Mouse (Mus musculus) large intestine, adult 2 months (tissue): ENCODE results near the gene Oxnad1. TPM values are rescaled to one million over a fixed set of nuclear protein-coding genes. Genes with fewer than 3 reads are reported as not detected.

ENCODE experiments used
- DNase-seq: peaks from one replicate; pipeline ENCODE4 v3.0.0-alpha.2; 2012; ENCODE audit warnings: low read depth, low spot score
- WGBS: fragments of 180-500 bp; shearing (Covaris S2); methylation state at CpG from one replicate; pipeline ENCODE4 v1.1.7; 2018; 5-methylcytosine and 5-hydroxymethylcytosine counted together
- polyA plus RNA-seq: library from polyadenylated mRNA; depleted of rRNA; stranded (reverse); fragments of >200 nt; gene quantifications from 2 replicates; pipeline ENCODE4 v1.2.3, GENCODE M21; 2012; rRNA removed

The Oxnad1 gene
- 22.8 and 23.6 TPM in 2 replicates for polyA plus RNA-seq

DNA sequence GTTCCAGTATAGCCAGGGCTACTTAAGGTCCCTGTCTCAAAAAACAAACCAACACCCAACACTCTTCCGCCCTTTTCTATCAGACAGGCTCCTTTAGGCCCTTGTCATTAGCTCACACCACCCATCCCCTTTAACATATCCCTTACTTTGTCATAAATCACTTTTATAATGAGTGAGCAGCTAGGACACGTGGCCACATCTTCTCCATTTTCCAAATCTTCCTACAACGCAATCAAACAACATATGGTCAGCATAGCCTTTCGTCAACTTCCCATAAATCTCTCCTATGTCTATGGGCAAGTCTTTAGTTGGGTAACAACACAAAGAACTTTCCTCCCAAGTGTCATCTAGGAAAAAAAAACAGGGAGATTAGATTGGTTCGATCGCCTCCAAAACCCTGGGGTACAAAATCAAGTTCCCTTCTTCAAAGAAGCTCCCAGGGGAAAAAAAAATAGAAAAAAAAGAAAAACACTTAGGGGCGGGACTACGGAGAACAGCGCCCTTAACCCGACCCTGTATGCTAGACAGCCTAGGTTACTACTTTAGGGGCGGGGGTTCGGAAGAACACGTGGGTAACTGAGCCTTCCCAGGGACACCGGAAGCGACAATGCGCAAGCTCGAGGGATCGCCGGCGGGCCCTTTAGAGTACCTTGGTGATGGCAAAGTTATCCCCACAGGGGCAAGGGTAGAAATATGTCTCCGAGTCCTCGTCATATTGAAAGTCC, at the start of gene Oxnad1:
TSS of gene Oxnad1 (plus strand) at position 614 of the 725 bp plus-strand sequence.
- WGBS, result 1% methylated on average over 22 of the region's 22 CpGs
- peak; percentile 70 for DNase-seq

DNA sequence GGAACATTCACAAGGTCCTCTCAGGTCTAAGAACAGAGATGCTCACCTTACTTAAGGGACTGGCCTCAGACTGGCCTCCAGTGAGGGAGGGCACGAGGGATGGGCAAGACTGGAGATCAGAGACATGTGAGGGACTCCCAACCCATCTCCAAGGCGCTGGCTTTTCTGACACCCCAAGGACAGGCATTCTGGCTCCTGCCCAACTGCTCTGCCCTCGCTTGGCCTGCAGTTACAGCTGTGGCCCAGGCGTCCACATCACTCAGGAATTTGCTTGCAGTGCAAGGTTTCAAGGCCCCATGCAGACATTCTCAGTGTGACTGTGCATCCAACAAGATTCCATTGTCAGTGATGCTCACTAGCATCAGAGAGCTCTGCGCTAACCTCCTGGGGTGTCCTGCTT, 48.7 kb upstream of the Oxnad1 start:
- DNase-seq, result no peak
- 66% methylated on average over 5 of the region's 5 CpGs for WGBS

DNA sequence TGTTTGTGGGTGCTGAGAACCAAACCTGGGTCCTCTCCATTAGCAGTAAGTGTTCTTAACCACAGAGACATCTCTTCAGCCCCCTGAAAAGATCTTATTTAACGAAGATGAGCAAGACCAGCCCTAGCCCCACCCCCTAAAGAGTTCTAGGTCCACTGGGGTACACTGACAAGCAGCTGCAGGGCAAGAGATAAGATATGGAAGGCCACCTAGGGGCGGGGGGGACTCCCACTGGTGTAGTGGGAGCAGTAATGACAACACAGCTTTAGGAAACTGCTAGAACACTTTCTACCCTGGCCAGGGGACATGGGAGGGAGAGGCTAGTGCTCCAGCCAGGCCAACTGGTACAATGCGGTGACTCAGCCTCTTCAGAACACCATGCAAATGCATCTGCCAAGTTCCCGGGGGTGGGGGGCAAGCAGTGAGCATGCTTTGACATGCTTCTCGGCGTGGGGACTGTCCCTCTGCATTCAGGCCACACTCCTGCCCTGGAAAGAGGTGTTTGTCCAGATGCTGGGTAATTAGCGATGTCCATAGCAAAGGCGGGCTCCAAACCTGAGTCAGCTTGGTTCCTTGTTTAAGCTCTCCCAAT, 47.4 kb upstream of the Oxnad1 start:
- WGBS, result 73% methylated on average over 8 of the region's 8 CpGs
- no peak for DNase-seq

DNA sequence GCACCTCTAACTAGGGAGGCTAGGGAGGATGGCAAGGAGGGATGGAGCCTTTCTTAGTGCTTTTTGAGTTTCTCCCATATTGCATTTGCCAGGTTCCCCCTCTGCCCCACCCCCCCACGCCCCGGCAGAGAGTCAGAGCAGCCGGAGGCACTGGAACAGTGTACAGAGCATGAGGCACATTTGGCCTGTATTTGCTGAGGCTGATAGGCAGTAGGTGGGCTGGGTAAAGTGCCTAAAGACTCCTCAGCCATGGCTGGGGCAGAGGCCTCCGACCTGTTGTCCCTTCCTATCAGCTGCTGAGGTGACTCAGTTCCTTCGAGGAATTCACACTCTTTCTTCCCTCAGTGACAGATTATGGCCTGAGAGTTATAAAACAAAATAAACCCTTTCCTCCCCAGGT, 43.1 kb upstream of the Oxnad1 start:
- no peak for DNase-seq
- 27% methylated on average over 5 of the region's 5 CpGs for WGBS

DNA sequence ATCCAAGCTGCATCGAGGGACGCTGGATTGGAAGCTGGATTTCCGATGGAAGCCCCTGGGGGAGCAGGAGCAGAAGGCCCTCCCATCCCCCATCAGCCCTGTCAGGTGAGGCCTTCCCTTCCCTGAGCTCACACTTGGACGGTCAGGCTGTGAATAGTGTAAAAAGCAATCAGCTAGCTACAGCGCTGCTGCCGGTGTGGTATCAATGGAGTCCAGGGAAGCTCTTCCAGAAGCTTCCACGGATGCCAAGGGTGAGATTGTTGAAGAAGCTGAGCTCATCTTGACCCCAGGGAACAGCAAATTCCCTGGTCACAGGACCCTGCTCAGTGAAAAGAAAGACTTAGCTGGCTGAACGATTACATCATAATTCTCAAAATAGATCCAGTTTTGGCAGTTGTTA, 38.8 kb upstream of the Oxnad1 start:
- no peak for DNase-seq
- 76% methylated on average over 8 of the region's 8 CpGs for WGBS

DNA sequence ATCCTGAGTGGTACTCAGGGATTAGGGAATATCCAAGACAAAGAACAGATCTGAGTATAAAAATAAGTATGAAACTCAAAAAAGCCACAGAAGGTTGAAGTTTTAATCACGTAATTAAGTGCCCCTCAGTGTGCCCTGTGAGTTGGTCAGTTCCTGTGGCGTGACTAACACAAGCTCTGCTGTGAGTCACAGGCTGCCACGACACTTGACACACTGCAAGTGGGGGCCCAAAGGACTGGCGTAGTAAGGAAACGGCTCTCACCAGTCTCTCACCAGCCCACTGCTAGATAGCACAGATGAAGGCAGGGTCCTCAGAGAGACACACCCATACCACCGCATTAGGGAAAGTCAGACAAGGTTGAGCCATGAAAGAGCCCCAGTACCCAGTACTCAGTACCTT, 35.0 kb upstream of the Oxnad1 start:
- 77% methylated on average over 6 of the region's 6 CpGs for WGBS
- DNase-seq, result no peak

DNA sequence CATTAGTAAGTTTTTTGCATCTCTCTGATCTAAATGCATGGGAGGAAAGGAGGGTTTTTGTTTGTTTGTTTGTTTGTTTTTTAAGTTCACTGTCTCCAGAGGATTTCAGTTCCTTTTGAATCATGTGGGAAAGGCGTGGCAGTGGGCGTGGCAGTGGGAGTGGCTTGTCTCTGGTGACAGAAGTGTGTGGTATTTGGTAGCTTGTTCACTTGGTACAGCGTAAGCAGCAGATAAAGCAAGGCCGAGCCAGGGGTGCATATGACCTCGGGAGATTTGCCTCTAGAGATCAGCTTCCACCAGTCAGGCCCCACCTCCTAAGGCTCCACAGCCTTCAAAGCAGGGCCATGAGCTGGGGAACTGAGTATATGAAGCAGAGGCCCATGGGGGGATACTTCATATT, 31.3 kb upstream of the Oxnad1 start:
- WGBS, result 67% methylated on average over 5 of the region's 5 CpGs
- no peak for DNase-seq

DNA sequence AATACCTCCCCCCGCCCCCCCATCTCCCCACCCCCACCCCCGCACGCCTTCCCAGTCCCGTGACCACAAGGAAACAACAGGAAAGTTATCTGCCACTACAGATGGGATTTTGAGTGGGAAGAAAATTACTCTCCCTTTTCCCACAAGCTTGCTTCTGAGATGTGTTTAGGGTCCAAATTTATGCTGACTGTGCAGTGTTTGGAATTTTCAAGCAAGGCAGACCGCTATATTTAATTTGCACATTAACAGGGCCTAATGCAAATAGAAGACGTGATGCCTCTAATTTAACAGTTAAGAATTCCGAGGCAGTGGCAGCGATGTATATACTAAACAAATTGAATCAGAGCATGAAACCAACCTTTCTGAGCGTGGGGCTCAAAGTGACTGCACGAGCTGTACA, 30.4 kb upstream of the Oxnad1 start:
- 57% methylated on average over 10 of the region's 10 CpGs for WGBS
- no peak for DNase-seq

DNA sequence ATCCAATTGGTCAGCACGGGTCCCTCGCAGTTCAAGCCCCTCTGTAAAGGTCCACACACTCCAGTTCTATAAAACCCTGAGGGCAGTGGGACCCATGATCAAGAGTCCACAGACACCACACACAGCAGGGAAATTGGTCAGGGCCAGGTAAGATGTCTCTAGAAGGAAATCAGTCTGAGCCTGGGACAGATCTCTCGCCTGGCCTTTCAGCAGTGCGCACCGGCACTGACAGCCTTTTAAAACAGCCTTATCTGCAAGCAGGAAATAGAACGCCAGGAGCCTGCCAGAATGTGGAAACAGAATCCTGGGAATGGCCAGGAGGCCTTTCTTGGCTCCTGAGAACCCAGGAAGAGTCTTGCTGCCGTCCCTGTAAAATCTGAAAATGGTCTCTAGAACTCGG, 29.4 kb upstream of the Oxnad1 start:
- no peak for DNase-seq
- 55% methylated on average over 8 of the region's 8 CpGs for WGBS

DNA sequence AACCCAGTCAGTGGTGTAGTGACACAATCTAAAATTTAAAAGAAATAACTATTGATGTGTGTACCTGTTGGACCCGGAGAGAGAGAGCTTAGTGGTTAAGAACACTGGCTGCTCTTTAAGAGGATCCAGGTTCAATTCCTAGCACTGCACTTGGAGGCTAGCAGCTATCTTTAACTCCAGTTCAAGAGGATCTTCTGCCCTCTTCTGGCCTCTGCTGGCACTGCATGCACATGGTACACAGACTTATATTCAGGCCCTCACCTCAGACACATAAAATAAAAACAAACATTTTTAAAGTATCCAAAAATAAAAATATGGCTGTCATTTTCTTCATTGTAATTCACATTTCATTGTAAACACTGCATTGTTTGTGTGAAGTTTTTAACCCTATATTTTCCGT, 28.5 kb upstream of the Oxnad1 start:
- 96% methylated on average over 2 of the region's 2 CpGs for WGBS
- no peak for DNase-seq

DNA sequence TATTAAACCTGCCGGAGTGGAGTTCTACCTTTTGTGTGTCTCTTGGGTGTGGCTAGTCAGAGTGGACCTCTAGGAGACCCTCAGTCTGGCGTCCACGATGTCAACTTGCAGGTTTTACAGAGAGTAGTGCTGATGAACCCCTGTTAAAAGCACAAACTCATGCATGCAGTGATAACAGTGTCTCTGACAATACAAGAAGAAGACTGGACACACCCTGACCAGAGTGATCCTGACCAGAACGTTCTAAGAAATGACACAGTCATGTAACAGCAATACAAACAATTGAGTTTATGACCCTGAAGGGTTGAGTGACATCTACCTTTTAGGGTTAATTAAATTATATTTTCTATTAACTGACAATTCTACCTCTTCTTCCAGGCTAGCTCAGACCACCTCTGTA, 27.5 kb upstream of the Oxnad1 start:
- no peak for DNase-seq
- WGBS, result 58% methylated on average over 4 of the region's 4 CpGs

DNA sequence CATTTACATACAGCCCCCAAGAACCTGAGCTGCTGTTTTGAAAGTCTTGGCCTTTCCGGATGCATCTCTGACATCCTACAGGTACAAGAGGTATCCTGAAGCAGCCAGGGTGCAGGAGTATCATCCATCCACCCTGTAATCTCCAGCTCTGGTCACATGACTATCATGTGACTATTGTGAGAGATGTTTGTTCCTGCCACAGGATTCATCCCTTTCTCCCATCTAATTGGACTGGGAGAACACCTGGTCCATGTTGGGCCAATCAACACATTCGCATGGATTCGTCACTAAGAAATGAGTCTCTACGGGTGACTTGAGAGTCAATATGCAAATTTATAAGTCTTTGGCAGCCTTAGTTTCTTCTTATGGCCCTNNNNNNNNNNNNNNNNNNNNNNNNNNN, 23.8 kb upstream of the Oxnad1 start:
- DNase-seq, result no peak
- WGBS, result 84% methylated on average over 4 of the region's 4 CpGs

DNA sequence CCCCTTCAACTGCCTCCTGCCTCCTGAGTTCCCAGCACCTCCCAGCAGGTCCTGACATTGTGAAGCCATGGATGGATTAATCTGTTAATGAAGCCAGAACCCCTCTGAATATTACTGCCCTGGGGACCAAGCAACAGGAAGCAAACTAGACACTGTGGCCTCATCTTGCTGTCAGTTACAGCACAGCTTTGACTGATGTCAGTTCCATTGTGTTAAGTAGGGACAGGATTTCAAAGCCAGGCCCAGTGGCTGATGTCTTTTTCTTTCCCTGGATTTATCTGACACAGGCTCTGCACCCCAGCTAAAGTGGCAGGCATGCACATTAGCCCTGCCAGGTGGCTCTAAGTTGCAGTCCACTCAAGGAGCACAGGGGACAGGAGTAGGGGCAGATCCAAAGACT, 12.4 kb upstream of the Oxnad1 start:
- DNase-seq, result no peak

DNA sequence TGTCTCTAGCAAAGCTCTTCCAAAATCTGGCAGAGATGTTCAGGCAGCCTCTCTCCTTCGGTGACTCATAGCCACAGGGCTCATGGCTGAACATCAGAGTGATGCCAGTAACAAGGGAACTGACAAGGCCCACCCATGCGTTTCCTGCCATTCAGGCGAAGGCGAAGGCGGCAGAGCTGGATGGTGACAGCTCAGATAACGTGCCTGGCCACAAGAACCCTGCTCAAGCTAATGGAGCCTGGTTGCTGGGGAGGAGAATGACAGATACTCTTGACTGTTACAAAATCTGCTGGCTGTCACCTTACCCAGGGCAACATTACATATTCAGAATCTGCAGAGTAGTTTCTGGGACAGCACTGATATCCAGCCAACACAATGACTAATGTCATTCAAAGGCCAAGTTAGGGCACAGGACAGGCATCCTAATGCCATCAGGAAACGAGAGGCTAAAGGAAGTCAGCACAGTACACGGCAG, 11.9 kb upstream of the Oxnad1 start:
- WGBS, result 75% methylated on average over 8 of the region's 8 CpGs
- DNase-seq, result no peak

DNA sequence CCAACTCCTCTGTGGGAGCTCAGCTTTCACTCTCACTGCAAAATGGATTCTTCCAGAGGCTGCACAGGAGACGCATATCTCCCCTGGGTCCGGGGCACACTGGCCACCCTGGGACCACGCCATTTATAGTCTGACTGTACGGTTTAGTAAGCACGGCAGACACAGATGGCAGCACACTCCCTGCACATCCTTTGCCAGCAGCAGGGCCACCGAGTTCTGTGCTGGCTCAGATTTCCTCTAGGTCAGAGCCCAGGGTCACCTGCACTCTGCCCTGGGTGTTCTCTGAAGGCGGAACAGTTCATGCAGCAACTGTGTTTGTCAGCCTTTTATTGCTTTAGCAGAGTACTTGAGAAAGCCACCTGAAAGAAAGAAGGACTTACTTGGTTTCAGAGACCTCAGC, 11.3 kb upstream of the Oxnad1 start:
- no peak for DNase-seq
- WGBS, result 33% methylated on average over 7 of the region's 7 CpGs

DNA sequence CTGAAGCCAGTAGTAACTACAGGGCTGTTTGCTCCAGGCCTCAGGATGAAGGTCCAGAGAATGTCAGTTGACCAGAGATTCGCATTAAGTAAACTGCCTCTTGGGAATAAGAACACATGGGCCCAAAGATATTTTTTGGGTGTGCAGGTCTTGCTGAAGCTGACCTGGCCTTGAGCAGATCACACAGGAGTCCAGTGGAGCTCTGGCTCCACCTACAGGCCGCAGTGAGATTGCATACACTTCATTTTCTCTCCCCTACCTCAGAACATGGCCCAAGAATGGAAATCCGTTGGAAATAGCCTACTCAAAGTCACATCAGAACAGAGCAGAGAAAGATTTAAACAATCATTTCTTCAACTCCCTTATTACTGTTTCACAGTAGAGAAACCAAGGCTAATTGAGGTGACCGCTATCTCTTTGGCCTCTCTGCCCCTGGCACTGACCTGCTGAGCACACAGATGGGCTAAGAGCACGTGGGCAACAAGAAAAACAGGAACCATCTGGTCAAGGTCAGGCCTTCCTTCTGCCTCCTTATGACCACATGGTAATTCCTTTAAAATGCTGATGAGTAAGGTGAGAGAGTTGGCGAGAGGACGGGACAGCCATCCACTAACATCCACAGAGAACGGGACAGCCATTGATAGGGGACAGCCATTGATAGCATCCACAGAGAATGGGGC, 8.1 kb upstream of the Oxnad1 start:
- 54% methylated on average over 8 of the region's 8 CpGs for WGBS
- peak; percentile 33 for DNase-seq

DNA sequence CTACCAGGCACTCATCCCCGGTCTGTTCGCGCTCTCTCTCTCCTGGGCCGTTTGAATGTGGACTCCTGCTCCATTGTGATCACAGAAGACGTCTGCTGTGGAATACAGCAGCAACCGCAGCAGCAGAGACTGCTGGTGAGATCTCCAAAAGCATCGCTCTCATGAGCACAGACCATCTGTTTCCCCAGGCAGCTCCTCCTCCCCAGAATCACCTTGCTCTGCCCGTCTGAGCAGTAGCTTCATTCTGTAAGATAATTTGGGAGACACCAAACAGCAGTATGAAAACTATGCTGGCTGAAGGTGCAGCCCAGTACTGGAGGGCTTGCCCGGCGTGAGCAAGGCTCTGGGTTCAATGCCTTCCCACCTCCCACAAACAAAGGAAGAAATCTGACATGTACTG, 4.1 kb upstream of the Oxnad1 start:
- DNase-seq, result no peak
- 78% methylated on average over 10 of the region's 10 CpGs for WGBS

DNA sequence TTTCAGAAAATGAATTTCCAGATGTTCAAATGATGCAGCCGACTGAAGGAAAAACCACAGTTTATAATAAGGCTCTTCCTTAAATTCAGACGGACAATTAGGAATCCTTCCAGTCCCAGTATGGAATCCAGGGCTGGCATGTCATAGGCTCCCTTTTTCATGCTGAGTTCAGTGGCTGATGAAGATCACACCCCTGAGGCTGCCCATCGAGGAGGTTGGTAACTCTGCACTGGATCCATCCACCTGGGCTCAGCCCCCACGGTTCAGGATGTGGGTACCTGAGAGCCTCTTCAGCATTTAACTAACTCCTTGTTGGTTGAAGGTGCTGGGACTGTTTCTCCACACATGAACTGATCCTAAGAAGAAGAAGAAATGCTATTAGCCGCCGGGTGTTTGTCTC, 2.3 kb upstream of the Oxnad1 start:
- no peak for DNase-seq
- WGBS, result 89% methylated on average over 6 of the region's 6 CpGs

DNA sequence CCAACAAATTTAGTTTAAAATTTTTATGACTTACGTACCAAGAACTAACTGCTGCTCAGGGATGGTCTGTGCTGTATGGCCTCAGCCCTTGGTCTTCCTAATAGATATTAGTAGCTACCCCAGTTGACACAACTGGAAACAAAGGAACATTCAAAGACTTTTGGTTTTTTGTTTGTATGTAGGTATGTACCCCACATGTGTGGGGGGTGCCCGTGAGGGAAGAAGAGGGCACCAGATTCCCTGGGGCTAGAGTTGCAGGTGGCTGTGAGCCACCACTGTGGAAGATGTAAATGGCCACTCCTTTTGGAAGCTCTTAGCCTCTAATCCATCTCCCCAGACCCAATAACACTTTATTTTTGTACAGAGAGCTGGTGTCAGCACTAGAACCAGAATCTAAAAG, 1.7 kb upstream of the Oxnad1 start:
- 92% methylated on average over 2 of the region's 2 CpGs for WGBS

DNA sequence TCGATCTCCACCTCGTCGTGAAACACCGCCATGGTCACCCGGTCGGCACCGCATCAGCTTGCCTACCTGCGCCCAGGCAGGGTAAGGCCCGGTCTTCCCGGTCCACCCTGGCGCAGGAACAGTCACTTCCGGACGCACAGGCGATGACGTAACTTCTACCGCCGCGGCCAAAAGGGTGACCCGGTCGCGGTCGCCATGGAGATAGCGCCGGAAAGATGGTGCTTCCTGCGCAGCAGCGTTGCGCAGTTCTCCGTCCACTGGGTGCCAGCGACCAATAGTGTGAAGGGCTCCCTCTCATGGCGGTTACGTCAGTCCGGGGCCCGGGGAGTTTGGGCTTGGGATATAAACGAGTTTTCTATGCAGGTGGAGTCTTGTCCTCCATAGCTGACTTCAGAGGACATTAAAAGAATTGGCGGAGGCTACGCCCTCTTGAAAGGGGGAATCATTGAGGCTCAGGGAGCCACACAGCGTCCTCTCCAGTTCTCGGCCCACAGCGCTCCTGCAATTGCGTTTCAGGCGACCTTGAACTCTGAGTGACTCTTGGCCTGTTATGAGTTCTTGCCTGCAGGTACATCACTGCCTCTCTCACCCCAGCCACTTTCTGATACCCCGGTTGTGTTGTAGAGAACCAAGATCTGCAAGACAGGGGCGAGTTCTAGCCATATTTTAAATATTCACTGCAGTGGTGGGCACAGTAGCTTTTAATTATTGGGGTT, 470 bp downstream of the Oxnad1 start, which contains the start of gene Dph3:
TSS of gene Dph3 (minus strand) at position 244 of the 716 bp plus-strand sequence.
- under 1% methylated on average over 43 of the region's 43 CpGs for WGBS
- DNase-seq, result peak; percentile 94

More for the DNA sequence above, 1.7 kb upstream of the Oxnad1 start:
- DNase-seq, result no peak
